Mouse (Mus musculus): ENCODE measurements at regions not wholly inside any gene's neighbourhood (a gene's known extent, or its start where the extent isn't known, plus 50 kb on each side); places are given as distances from the start of the nearest gene placed in this dataset.

DNA sequence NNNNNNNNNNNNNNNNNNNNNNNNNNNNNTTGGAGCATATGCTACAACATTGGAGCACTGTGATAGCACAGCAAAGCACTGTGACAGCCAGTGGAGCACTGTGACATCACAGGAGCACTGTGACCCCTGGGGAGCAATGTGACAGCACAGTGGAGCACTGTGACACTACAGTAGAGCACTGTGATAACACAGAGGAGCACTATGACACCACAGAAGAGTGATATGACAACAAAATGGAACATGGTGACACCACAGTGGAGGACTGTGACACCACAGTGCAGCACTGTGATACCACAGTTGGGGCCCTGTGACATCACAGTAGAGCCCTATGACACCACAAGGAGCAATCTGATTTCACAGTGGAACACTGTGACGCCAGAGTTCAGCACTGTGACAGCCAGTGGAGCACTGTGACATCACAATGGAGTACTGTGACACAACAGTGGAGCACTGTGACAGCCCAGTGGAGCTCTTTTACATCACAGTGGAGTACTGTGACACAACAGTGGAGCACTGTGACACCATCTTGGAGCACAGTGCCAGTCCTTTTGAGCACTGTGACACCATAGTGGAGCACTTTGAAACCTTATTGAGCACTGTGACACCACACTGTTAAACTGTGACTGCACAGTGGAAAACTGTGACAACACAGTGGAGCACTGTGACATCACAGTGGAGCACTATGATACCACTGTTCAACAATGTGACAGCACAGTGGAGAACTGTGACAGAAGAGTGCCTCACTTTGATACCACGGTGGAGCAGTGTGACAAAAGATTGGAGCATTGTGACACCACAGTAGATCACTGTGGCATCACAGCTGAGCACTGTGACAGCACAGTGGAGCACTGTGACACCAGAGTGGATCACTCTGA is 116.9 kb upstream of the Vmn1r2 start:
- ATAC-seq (ENCODE audit: insufficient number of reproducible peaks, insufficient read depth, low FRiP score, low read depth): peak; percentile 12
- no peak overlapping the region for H3K4me3 ChIP-seq (ENCODE audit: low read depth, low read length)
- no peaks in the 10 kb centered on the region for H3K4me1 ChIP-seq (ENCODE audit: control insufficient read depth, insufficient read depth, low read length)
- H3K27ac ChIP-seq (ENCODE audit: low read length): no peak overlapping the region
- no peaks in the 10 kb centered on the region for H3K36me3 ChIP-seq (ENCODE audit: control insufficient read depth, insufficient read depth, low read length)
- peaks cover 53% of the 10 kb centered on the region for H3K9me3 ChIP-seq (ENCODE audit: control insufficient read depth, low read depth, low read length)
- H3K9ac ChIP-seq (replicated peaks; ENCODE audit: low read depth, low read length): no peak overlapping the region
- no peaks in the 10 kb centered on the region for H3K27me3 ChIP-seq (ENCODE audit: control insufficient read depth, insufficient read depth, low read length)
- 52% methylated on average over 2 of the region's 2 CpGs for WGBS
- no peak overlapping the region for H3K4me2 ChIP-seq (replicated peaks; ENCODE audit: low read depth, low read length)

GRCm38 (mm10) chr4:3050847-3051135 is 116.3 kb upstream of the Vmn1r2 start:
- Histone ChIP-seq H3K36me3 (ENCODE audit: control insufficient read depth, insufficient read depth, low read length) (no peaks in the 10 kb centered on the region), H3K4me3 (ENCODE audit: low read depth, low read length) (no peak overlapping the region), H3K27ac (ENCODE audit: low read length) (no peak overlapping the region), H3K4me2 (replicated peaks; ENCODE audit: low read depth, low read length) (no peak overlapping the region), H3K27me3 (ENCODE audit: control insufficient read depth, insufficient read depth, low read length) (no peaks in the 10 kb centered on the region), H3K4me1 (ENCODE audit: control insufficient read depth, insufficient read depth, low read length) (no peaks in the 10 kb centered on the region), H3K9me3 (ENCODE audit: control insufficient read depth, low read depth, low read length) (peaks cover 59% of the 10 kb centered on the region), H3K9ac (replicated peaks; ENCODE audit: low read depth, low read length) (no peak overlapping the region)
- WGBS: 78% methylated on average over 3 of the region's 3 CpGs
- ATAC-seq (ENCODE audit: insufficient number of reproducible peaks, insufficient read depth, low FRiP score, low read depth): no peak

- ATAC-seq (ENCODE audit: insufficient number of reproducible peaks, insufficient read depth, low FRiP score, low read depth): no peak
- no peak overlapping the region for H3K4me3 ChIP-seq (ENCODE audit: low read depth, low read length)
- WGBS: 64% methylated on average over 5 of the region's 5 CpGs
- no peak overlapping the region for H3K27ac ChIP-seq (ENCODE audit: low read length)
- H3K4me2 ChIP-seq (replicated peaks; ENCODE audit: low read depth, low read length): no peak overlapping the region
- no peaks in the 10 kb centered on the region for H3K36me3 ChIP-seq (ENCODE audit: control insufficient read depth, insufficient read depth, low read length)
- H3K27me3 ChIP-seq (ENCODE audit: control insufficient read depth, insufficient read depth, low read length): no peaks in the 10 kb centered on the region
- no peak overlapping the region for H3K9ac ChIP-seq (replicated peaks; ENCODE audit: low read depth, low read length)
- no peaks in the 10 kb centered on the region for H3K4me1 ChIP-seq (ENCODE audit: control insufficient read depth, insufficient read depth, low read length)
- H3K9me3 ChIP-seq (ENCODE audit: control insufficient read depth, low read depth, low read length): peaks cover 60% of the 10 kb centered on the region
These were observed 115.9 kb upstream of the Vmn1r2 start for GRCm38 (mm10) chr4:3051212-3051611.

GRCm38 (mm10) chr4:3052314-3053059 is 114.6 kb upstream of the Vmn1r2 start:
- no peak overlapping the region for H3K27ac ChIP-seq (ENCODE audit: low read length)
- no peaks in the 10 kb centered on the region for H3K4me1 ChIP-seq (ENCODE audit: control insufficient read depth, insufficient read depth, low read length)
- no peak overlapping the region for H3K9ac ChIP-seq (replicated peaks; ENCODE audit: low read depth, low read length)
- H3K4me2 ChIP-seq (replicated peaks; ENCODE audit: low read depth, low read length): no peak overlapping the region
- peak; percentile 21 for ATAC-seq (ENCODE audit: insufficient number of reproducible peaks, insufficient read depth, low FRiP score, low read depth)
- 84% methylated on average over 4 of the region's 4 CpGs for WGBS
- no peaks in the 10 kb centered on the region for H3K36me3 ChIP-seq (ENCODE audit: control insufficient read depth, insufficient read depth, low read length)
- H3K9me3 ChIP-seq (ENCODE audit: control insufficient read depth, low read depth, low read length): peaks cover 60% of the 10 kb centered on the region
- H3K27me3 ChIP-seq (ENCODE audit: control insufficient read depth, insufficient read depth, low read length): no peaks in the 10 kb centered on the region
- no peak overlapping the region for H3K4me3 ChIP-seq (ENCODE audit: low read depth, low read length)

DNA sequence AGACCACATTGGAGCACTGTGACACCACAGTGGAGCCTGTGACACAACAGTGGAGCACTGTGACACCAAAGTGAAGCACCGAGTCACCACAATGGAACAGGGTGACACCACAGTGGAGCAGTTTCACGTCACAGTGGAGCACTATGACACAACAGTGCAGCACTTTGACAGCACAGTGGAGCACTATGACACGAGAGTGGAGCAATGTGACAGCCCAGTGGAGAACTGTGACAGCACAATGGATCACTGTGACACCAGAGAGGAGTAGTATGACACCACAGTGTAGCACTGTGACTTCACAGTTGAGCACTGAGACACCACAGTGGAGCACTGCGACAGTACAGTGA is 114.1 kb upstream of the Vmn1r2 start:
- no peaks in the 10 kb centered on the region for H3K36me3 ChIP-seq (ENCODE audit: control insufficient read depth, insufficient read depth, low read length)
- H3K27ac ChIP-seq (ENCODE audit: low read length): no peak overlapping the region
- H3K4me1 ChIP-seq (ENCODE audit: control insufficient read depth, insufficient read depth, low read length): no peaks in the 10 kb centered on the region
- H3K9ac ChIP-seq (replicated peaks; ENCODE audit: low read depth, low read length): no peak overlapping the region
- H3K4me2 ChIP-seq (replicated peaks; ENCODE audit: low read depth, low read length): no peak overlapping the region
- 67% methylated on average over 4 of the region's 4 CpGs for WGBS
- no peak for ATAC-seq (ENCODE audit: insufficient number of reproducible peaks, insufficient read depth, low FRiP score, low read depth)
- no peaks in the 10 kb centered on the region for H3K27me3 ChIP-seq (ENCODE audit: control insufficient read depth, insufficient read depth, low read length)
- peaks cover 60% of the 10 kb centered on the region for H3K9me3 ChIP-seq (ENCODE audit: control insufficient read depth, low read depth, low read length)
- no peak overlapping the region for H3K4me3 ChIP-seq (ENCODE audit: low read depth, low read length)

DNA sequence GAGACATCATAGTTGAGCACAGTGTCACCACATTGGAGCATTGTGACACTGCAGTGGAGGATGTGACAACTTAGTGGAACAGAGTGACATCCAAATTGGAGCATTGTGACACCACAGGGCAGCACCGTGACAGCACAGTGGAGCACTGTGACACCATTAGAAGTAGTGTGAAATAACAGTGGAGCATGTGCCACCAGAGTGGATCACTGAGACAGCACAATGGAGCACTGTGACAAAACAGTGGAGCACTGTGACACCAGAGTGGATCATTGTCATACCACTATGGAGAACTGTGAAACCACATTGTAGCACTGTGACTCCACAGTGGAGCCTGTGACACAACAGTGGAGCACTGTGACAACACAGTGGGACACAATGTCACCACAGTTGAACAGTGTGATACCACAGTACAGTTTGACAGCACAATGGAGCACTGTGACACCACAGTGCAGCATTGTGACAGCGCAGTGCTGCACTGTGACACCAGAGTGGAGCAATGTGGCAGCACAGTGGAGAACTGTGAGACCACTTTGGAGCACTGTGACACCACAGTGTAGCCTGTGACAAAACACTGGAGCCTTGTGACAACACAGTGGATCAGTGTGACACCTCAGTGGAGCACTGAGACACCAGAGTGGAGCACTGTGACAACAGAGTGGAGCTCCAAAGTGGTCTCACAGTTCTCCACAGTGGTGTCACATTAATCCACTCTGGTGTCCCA is 113.5 kb upstream of the Vmn1r2 start:
- H3K4me2 ChIP-seq (replicated peaks; ENCODE audit: low read depth, low read length): no peak overlapping the region
- no peaks in the 10 kb centered on the region for H3K36me3 ChIP-seq (ENCODE audit: control insufficient read depth, insufficient read depth, low read length)
- H3K4me1 ChIP-seq (ENCODE audit: control insufficient read depth, insufficient read depth, low read length): no peaks in the 10 kb centered on the region
- no peak overlapping the region for H3K27ac ChIP-seq (ENCODE audit: low read length)
- no peak overlapping the region for H3K4me3 ChIP-seq (ENCODE audit: low read depth, low read length)
- ATAC-seq (ENCODE audit: insufficient number of reproducible peaks, insufficient read depth, low FRiP score, low read depth): no peak
- no peak overlapping the region for H3K9ac ChIP-seq (replicated peaks; ENCODE audit: low read depth, low read length)
- 92% methylated on average over 2 of the region's 2 CpGs for WGBS
- no peaks in the 10 kb centered on the region for H3K27me3 ChIP-seq (ENCODE audit: control insufficient read depth, insufficient read depth, low read length)
- peaks cover 64% of the 10 kb centered on the region for H3K9me3 ChIP-seq (ENCODE audit: control insufficient read depth, low read depth, low read length)

- Histone ChIP-seq H3K27me3 (ENCODE audit: control insufficient read depth, insufficient read depth, low read length) (no peaks in the 10 kb centered on the region), H3K4me1 (ENCODE audit: control insufficient read depth, insufficient read depth, low read length) (no peaks in the 10 kb centered on the region), H3K4me3 (ENCODE audit: low read depth, low read length) (no peak overlapping the region), H3K9ac (replicated peaks; ENCODE audit: low read depth, low read length) (no peak overlapping the region), H3K27ac (ENCODE audit: low read length) (no peak overlapping the region), H3K4me2 (replicated peaks; ENCODE audit: low read depth, low read length) (no peak overlapping the region), H3K36me3 (ENCODE audit: control insufficient read depth, insufficient read depth, low read length) (no peaks in the 10 kb centered on the region), H3K9me3 (ENCODE audit: control insufficient read depth, low read depth, low read length) (peaks cover 75% of the 10 kb centered on the region)
- ATAC-seq (ENCODE audit: insufficient number of reproducible peaks, insufficient read depth, low FRiP score, low read depth): no peak
These were observed 112.2 kb upstream of the Vmn1r2 start for GRCm38 (mm10) chr4:3054886-3055285.

GRCm38 (mm10) chr4:3055396-3055795 is 111.7 kb upstream of the Vmn1r2 start:
- Histone ChIP-seq H3K36me3 (ENCODE audit: control insufficient read depth, insufficient read depth, low read length) (no peaks in the 10 kb centered on the region), H3K4me2 (replicated peaks; ENCODE audit: low read depth, low read length) (no peak overlapping the region), H3K4me1 (ENCODE audit: control insufficient read depth, insufficient read depth, low read length) (no peaks in the 10 kb centered on the region), H3K4me3 (ENCODE audit: low read depth, low read length) (no peak overlapping the region), H3K9ac (replicated peaks; ENCODE audit: low read depth, low read length) (no peak overlapping the region), H3K27me3 (ENCODE audit: control insufficient read depth, insufficient read depth, low read length) (no peaks in the 10 kb centered on the region), H3K27ac (ENCODE audit: low read length) (no peak overlapping the region), H3K9me3 (ENCODE audit: control insufficient read depth, low read depth, low read length) (peaks cover 70% of the 10 kb centered on the region)
- 77% methylated on average over 1 of the region's 1 CpGs for WGBS
- ATAC-seq (ENCODE audit: insufficient number of reproducible peaks, insufficient read depth, low FRiP score, low read depth): no peak

Measured in stomach, embryonic 14.5 days (tissue).